Mouse (Mus musculus) cerebellum, postnatal 10 days (tissue): ENCODE measurements at regions not wholly inside any gene's neighbourhood (a gene's known extent, or its start where the extent isn't known, plus 50 kb on each side); places are given as distances from the start of the nearest gene placed in this dataset.

Experiments used
- DNase-seq, 2 experiments: peaks; one replicate each; pipeline ENCODE4 v3.0.0; 2021; ENCODE audit warnings: mixed read lengths in 2 of 2

DNA sequence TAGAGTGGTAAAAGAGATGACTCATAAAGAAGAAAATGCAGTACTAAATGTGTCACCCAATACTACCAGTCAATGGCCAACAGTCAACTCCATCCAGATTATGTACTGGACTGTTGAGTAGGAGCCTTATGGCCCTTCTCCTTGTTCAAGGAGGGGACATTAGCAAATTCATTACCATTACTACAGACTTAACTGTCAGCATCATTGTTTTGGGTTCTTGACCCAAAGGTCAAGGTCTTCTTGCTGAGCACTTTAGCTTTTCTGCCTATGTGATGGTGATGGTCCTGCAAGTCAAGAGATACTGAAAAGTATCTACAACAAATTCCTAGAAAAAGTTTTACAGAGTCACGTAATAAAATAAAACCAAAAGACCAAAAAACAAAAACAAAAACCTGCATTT lies 1251.4 kb downstream of the Gm37988 start:
- DNase-seq = no peak

DNA sequence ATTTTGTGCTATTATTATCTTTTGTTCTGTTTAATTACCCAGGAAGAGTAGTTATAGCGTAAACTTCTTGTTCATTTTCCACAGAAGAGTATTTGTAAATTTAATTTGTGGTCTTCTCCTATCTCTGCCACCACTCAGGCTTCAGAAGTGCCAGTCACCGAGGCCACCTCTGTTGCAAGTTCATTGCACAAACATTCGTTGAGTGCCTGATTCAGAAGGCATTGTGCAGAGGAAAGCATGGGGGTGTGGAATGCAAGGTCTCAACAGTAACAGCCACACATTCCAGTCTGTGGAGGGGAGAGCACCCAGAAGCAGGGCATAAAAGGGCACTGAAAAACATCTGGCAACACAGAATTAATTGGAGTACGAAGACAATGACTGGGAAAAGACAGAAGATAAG lies 1268.9 kb downstream of the Gm37988 start:
- no peak for DNase-seq

DNA sequence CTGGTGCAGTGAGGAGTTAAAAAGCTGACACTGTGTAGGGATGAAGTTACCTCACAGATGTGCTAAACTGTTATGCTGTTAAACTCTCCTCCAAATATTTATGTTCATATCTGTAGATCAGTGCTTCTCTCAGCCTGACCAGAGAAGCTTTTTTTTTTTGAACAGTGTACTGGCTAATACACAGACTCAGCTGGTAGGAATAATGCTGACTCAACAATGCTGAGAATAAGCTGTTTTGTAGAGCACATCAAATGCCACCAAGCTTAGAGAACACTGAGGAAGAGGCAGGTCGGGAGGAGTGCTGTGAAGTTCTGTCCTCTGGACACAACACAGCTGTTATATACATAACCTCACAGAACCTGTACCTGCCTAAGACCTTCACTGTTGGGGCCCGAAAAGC lies 1274.2 kb downstream of the Gm37988 start:
- no peak for DNase-seq

DNA sequence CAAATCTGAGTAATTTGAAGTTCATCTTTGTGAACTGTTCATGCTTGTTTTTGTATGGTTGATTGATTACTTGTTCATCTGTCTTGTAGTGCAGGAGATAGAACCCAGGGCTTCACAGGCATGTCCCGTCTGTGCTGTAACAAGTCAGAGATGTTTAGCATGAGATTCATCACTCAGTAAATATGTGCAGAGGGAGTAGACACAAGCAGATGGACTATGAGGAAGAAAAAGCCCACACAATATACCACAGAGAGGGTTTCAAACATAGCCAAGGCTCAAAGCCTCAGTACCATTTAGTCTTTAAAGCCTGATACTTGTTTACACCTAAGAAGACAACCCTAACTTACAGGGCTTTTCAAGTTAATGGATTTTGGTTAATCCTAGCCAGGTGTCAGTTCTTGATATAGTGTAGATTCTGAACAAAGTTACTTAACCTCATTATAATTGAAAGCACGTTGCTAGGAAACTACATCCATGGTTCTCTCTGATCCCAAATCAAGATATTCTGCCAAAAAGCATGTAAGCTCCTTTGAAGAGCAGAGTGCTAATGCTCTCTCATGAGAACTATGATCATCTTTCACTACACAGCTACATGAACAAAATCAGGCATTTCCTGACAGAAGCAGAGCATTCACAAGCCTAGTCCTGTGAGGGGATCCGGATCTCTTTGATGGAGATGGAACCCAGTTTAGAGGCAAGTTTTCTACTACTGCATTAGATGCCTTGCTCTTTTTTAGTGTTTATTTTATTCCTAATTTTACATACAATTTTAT lies 1286.7 kb downstream of the Gm37988 start:
- DNase-seq = no peak

DNA sequence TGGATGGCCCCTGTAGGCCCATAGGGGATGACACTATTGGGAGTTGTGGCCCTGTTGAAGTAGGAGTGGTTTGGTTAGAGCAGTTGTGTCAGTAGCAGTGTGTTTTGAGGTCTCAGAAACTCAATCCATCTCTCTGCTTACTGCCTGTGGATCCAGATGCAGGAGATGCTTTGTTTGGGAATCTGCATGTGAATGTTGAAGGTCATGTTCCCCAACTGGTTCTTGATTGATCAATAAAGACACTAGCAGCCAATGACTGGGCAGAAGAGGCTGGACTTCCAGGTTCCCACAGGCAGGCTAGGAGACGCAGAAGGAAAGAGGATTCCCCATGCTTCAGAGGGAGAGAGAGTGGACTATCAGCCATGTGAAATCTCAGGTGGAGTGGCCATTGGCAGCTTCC lies 1309.9 kb downstream of the Gm37988 start:
- no peak for DNase-seq

DNA sequence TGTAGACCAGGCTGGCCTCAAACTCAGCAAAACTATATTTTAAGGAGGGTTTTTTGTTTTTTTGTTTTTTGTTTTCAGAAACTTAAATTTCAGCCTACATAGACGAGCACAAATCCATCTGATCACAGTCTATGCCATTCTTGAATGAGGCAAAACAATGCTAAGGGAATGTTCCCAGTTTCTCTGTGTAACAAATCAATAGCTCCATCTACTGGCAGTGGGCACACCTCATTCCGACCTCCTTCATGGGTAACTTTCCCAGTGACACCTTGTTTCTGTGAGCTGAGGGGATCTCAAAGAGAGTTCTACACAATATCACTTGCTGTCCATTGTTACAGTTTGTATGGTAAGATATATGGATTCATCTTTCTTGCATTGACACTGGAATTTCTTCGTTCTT lies 1327.4 kb downstream of the Gm37988 start:
- peak; percentile 19 to 49 for DNase-seq

DNA sequence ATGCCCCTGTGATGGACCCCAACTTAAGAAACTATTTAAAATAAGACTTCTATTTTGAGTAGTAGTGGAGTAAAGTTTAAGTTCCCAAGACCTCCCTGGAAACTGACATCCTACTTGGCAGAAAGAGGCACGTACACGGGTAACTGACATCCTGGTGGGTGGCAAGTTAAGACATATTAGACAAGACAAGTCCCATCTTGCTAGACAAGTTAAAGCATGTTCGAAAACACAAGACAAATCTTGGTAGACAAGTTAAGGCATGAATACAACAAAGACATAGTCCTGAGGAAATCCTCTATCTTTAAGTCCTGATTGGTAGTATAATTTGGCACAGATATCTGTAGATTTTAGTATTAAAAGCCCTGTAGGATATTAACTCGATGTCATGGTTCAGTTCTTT lies 1332.6 kb downstream of the Gm37988 start:
- DNase-seq = no peak

DNA sequence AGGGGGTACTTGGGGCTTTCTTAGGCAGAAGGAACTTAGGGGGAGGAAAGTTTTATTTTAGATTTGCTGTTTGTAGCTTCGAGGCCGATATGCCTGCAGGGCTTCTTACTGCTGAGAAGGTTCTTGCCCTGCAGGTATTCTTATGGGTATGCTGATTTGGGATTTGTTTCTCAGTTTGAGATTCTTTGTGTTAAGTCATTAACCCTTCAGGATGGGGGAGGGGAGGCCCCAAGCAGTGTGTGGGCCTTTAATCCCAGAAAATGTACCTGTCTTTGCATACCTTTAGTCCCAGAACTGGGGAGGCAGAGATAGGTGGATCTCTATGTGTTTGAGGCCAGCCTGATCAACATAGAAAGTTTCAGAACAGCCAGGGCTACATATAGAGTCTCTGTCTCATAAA lies 1335.1 kb downstream of the Gm37988 start:
- no peak for DNase-seq

DNA sequence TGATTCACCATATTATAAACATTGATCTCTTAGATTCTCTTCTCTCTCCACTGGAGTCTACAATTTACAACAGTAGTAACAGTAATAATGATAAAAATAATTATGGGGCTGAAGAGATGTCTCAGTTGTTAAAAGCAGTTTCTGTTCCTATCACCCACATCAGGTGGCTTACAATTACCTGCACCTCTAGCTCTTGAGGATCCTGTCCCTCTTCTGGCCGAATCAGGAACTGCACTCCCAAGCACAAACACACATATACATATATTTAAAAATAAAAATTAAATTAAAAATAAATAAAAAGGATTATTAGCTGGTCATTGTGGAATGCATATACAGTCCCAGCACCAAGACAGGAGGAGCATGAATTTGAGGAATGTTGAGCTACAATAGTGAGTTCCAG lies 1336.2 kb downstream of the Gm37988 start:
- DNase-seq = peak; percentile 22 to 32

DNA sequence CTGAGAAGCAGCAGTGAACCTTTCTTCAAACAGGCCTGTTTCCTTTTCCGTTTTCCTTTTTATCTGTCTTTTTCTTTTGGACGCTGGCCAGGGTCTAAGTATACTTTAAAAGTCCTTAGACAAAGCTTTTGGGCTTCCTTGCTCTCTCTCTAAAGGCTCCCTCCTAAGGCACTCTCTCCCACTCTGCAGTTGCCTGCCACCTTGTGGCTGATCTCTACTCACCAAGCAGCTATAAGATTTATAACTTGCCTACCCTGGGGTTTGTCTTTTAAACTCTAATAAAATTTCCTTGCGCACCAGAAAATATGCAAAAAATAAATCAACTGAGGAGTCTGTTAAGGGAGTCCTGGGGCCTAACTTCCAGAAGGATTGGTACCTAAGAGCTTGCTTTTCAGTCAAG lies 1344.7 kb downstream of the Gm37988 start:
- DNase-seq = peak; percentile 19 to 21
